Mouse (Mus musculus) stomach, postnatal 0 days (tissue): ENCODE results near the gene Mbnl1. TPM values are rescaled to one million over a fixed set of nuclear protein-coding genes. Genes with fewer than 3 reads are reported as not detected.

Source experiments
- ATAC-seq: fragments of 200-750 bp; cut with Nextera tagmentation; 2 replicates; pipeline ENCODE4 v1.8.0; 2017; ENCODE audit not compliant: low FRiP score, low TSS enrichment
- DNase-seq: peaks from one replicate; pipeline ENCODE4 v3.0.0-alpha.2; 2016; ENCODE audit warnings: low spot score
- H3K27ac ChIP-seq: fragments of 300-500 bp; sonication (generic); replicated peaks from 2 replicates; pipeline ENCODE4 v1.5.1; 2014; ENCODE audit warnings: mild to moderate bottlenecking, control low read depth
- H3K27me3 ChIP-seq: fragments of 300-500 bp; sonication (generic); 2 replicates; pipeline ENCODE4 v1.6.1; 2014; ENCODE audit warnings: low read length; ENCODE audit not compliant: control insufficient read depth, insufficient read depth
- H3K36me3 ChIP-seq: fragments of 300-500 bp; sonication (generic); 2 replicates; pipeline ENCODE4 v1.6.1; 2014; ENCODE audit warnings: low read length, mixed read lengths; ENCODE audit not compliant: control insufficient read depth, insufficient read depth
- H3K4me1 ChIP-seq: fragments of 300-500 bp; sonication (generic); replicated peaks from 2 replicates; pipeline ENCODE4 v1.6.1; 2014; ENCODE audit warnings: antibody characterized with exemption; ENCODE audit not compliant: control insufficient read depth, insufficient read depth
- H3K4me2 ChIP-seq: fragments of 300-500 bp; sonication (generic); replicated peaks from 2 replicates; pipeline ENCODE4 v1.6.1; 2014; ENCODE audit warnings: low read depth, mild to moderate bottlenecking, control low read depth, moderate library complexity
- H3K4me3 ChIP-seq: fragments of 300-500 bp; sonication (generic); 2 replicates; pipeline ENCODE4 v1.5.1; 2014; ENCODE audit warnings: low read depth, low read length, control low read depth
- H3K9ac ChIP-seq: fragments of 300-500 bp; sonication (generic); 2 replicates; pipeline ENCODE4 v1.6.1; 2014; ENCODE audit warnings: mild to moderate bottlenecking, low read length, control low read depth, mixed read lengths
- H3K9me3 ChIP-seq: fragments of 300-500 bp; sonication (generic); 2 replicates; pipeline ENCODE4 v1.6.1; 2016; ENCODE audit warnings: low read length; ENCODE audit not compliant: control insufficient read depth
- CTCF ChIP-seq: IDR thresholded peaks from 2 replicates; pipeline ENCODE4 v1.5.1; 2016; ENCODE audit warnings: antibody characterized with exemption, low read depth, mild to moderate bottlenecking, moderate library complexity
- EP300 ChIP-seq: optimal IDR thresholded peaks from 2 replicates; pipeline ENCODE3; 2016; ENCODE audit warnings: antibody characterized with exemption
- WGBS: fragments of 180-500 bp; shearing (Covaris S2); extraction: QIAGEN DNeasy Blood & Tissue Kit; methylation state at CpG from one replicate; pipeline ENCODE4 v1.1.7; 2014; 5-methylcytosine and 5-hydroxymethylcytosine counted together
- polyA plus RNA-seq: library from polyadenylated mRNA; unstranded; fragments of >200 nt; fragmentation: Nextera tagmentation; extraction: Ambion mirVana; gene quantifications from 2 replicates; pipeline ENCODE4 v1.2.1, GENCODE M21; 2015

The Mbnl1 gene
- polyA plus RNA-seq, 1 experiment from 2014 or later: 59.7 TPM

GRCm38 (mm10) chr3:60553011-60553410 lies 80.4 kb downstream of the Mbnl1 start:
- 56% methylated on average over 3 of the region's 3 CpGs for WGBS
- no peaks in the 10 kb centered on the region for H3K9me3 ChIP-seq

GRCm38 (mm10) chr3:60556596-60556995 lies 84.0 kb downstream of the Mbnl1 start:
- H3K9me3 ChIP-seq: no peaks in the 10 kb centered on the region
- no peaks in the 10 kb centered on the region for H3K36me3 ChIP-seq
- ATAC-seq: no peak
- H3K9ac ChIP-seq: no peak overlapping the region
- no peak overlapping the region for H3K27ac ChIP-seq
- 51% methylated on average over 3 of the region's 3 CpGs for WGBS
- no peak overlapping the region for H3K4me3 ChIP-seq
- H3K4me2 ChIP-seq: no peak overlapping the region
- H3K4me1 ChIP-seq: no peaks in the 10 kb centered on the region
- H3K27me3 ChIP-seq: no peaks in the 10 kb centered on the region
- no peak for DNase-seq
- TF ChIP-seq CTCF (no peak), EP300 (no peak)

More at GRCm38 (mm10) chr3:60553011-60553410, 80.4 kb downstream of the Mbnl1 start:
- ATAC-seq (no peak), DNase-seq (no peak)
- Histone ChIP-seq H3K4me3 (no peak overlapping the region), H3K9ac (no peak overlapping the region), H3K4me2 (no peak overlapping the region), H3K36me3 (no peaks in the 10 kb centered on the region), H3K27ac (no peak overlapping the region), H3K4me1 (no peaks in the 10 kb centered on the region), H3K27me3 (no peaks in the 10 kb centered on the region)
- TF ChIP-seq EP300 (no peak), CTCF (no peak)

DNA sequence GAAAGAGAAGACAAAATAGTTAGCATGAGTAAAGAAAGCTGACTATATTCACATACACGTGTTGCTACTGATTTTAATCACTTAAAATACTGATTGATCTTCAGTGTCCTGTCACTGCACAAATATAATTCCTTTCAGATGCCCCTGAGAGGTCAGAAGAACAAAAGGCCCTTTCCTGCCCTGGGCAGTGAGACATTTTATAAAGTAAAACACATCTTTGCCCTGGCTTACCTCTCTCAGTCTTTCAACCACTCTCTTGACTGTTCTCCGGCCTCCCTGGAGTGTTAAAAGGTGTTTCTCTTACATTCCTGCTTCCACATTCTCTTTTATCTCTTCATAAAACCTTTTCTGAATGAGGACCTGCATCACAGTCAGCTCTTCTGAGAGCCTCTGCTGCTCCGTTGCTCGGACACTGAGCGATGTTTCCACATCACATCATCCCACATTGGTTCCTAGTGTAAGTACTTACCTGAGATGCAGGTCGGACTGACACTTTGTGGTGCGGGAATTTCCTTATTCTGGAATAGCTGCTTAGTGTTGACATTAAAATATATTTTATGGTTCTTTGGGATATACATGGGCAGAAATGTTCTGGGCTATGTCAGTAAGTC lies 85.7 kb downstream of the Mbnl1 start:
- ATAC-seq (no peak), DNase-seq (no peak)
- H3K36me3 ChIP-seq: no peaks in the 10 kb centered on the region
- H3K4me3 ChIP-seq: no peak overlapping the region
- H3K9me3 ChIP-seq: no peaks in the 10 kb centered on the region
- H3K27ac ChIP-seq: no peak overlapping the region
- 71% methylated on average over 7 of the region's 7 CpGs for WGBS
- H3K4me1 ChIP-seq: no peaks in the 10 kb centered on the region
- no peak overlapping the region for H3K4me2 ChIP-seq
- no peak overlapping the region for H3K9ac ChIP-seq
- no peaks in the 10 kb centered on the region for H3K27me3 ChIP-seq
- TF ChIP-seq CTCF: no peak
- TF ChIP-seq EP300: no peak

- no peak for ATAC-seq
- Histone ChIP-seq H3K27ac (no peak overlapping the region), H3K9ac (no peak overlapping the region), H3K4me3 (no peak overlapping the region), H3K4me1 (no peaks in the 10 kb centered on the region), H3K4me2 (no peak overlapping the region), H3K27me3 (no peaks in the 10 kb centered on the region), H3K9me3 (no peaks in the 10 kb centered on the region), H3K36me3 (no peaks in the 10 kb centered on the region)
- TF ChIP-seq EP300 (no peak), CTCF (no peak)
- 87% methylated on average over 2 of the region's 2 CpGs for WGBS
- no peak for DNase-seq
Measured at GRCm38 (mm10) chr3:60559762-60560161, 87.1 kb downstream of the Mbnl1 start.

DNA sequence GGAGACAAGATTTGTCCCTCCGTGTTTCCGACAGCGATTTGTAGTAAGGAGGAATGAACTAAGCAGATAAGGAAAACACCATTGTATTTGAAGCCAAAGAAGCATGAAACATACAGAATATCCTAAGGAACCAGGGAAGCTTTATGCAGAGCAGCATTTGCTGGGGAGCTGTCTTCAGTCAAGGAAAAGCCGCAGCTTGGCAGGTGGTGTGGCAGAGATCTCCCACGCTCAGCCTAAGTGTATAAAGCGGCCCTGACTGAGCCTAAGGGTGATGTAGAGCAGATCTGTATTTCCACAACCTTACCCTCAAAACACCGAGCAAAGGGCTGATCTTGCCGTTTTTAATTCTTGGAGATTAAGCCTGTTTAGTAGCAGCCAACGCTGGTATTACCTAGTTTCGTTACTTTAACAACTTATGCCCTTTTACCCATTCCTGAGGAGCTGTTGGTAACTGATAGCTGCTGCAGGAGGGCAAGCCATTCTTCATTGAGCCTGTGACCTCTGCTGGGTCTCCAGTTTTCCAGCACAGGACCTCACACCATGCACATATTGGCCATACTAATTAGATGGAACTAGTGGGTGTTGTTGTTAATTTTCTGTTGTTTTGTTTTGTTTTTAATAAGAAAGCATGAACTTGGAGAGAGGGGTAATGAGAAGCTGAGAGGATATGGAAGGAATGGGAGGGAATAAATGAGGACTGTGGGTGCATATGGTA lies 91.1 kb downstream of the Mbnl1 start:
- WGBS: 43% methylated on average over 10 of the region's 10 CpGs
- no peak for ATAC-seq
- no peak for TF ChIP-seq EP300
- TF ChIP-seq CTCF: no peak
- H3K36me3 ChIP-seq: no peaks in the 10 kb centered on the region
- no peak overlapping the region for H3K27ac ChIP-seq
- H3K4me3 ChIP-seq: no peak overlapping the region
- no peak for DNase-seq
- no peak overlapping the region for H3K9ac ChIP-seq
- no peak overlapping the region for H3K4me2 ChIP-seq
- no peaks in the 10 kb centered on the region for H3K9me3 ChIP-seq
- H3K27me3 ChIP-seq: no peaks in the 10 kb centered on the region
- no peaks in the 10 kb centered on the region for H3K4me1 ChIP-seq

DNA sequence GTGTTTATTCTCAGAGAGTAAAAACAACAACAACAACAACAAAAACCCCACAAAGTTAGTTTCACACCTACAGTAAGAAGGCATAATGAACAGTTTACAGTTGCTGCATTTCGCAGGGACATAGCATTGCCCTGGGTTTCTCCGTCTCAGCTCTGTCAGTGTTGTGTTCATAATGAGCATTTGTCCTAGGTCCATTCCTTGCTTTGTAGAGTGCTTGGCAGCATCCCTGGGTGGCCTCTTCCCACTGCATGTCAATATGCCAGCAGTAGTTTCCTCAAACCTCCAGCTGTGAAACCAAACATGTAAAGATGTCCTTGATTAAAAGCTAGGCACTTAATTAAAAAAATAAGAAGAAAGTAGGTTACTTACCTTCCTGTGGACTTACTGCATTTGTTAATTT lies 91.6 kb downstream of the Mbnl1 start:
- ATAC-seq (no peak), DNase-seq (no peak)
- Histone ChIP-seq H3K27ac (no peak overlapping the region), H3K4me1 (no peaks in the 10 kb centered on the region), H3K9ac (no peak overlapping the region), H3K9me3 (no peaks in the 10 kb centered on the region), H3K4me3 (no peak overlapping the region), H3K36me3 (no peaks in the 10 kb centered on the region), H3K27me3 (no peaks in the 10 kb centered on the region), H3K4me2 (no peak overlapping the region)
- WGBS: 75% methylated on average over 2 of the region's 2 CpGs
- TF ChIP-seq CTCF (no peak), EP300 (no peak)
